Mouse (Mus musculus): Measurements from ENCODE around the gene Bphl. TPM values are rescaled to one million over a fixed set of nuclear protein-coding genes. Genes with fewer than 3 reads are reported as not detected.

Bphl gene
- polyA plus RNA-seq, 1 experiment = 15.7 TPM

GRCm38 (mm10) chr13:34007234-34007633, 30.2 kb upstream of the Bphl start:
- Histone ChIP-seq H3K27ac (ENCODE audit: insufficient read depth, low read length) (no peak overlapping the region), H3K9ac (ENCODE audit: low read depth, poor library complexity, severe bottlenecking) (no peak overlapping the region), H3K36me3 (ENCODE audit: control insufficient read depth, insufficient read depth, low read length, poor library complexity, severe bottlenecking) (no peaks in the 10 kb centered on the region; the same call in 1 of the 2 replicates), H3K4me3 (ENCODE audit: low read depth, low read length) (no peak overlapping the region), H3K4me1 (ENCODE audit: control insufficient read depth, insufficient read depth, low read length) (no peaks in the 10 kb centered on the region), H3K9me3 (replicated peaks; ENCODE audit: control insufficient read depth, insufficient read depth, low read length, poor library complexity, severe bottlenecking) (no peaks in the 10 kb centered on the region), H3K27me3 (ENCODE audit: control insufficient read depth, insufficient read depth, low read length, poor library complexity, severe bottlenecking) (no peaks in the 10 kb centered on the region)
- no peak for TF ChIP-seq EP300 (IDR thresholded peaks at IDR 0.05; ENCODE audit: insufficient read depth, low read depth, low read length)
- TF ChIP-seq CTCF (IDR thresholded peaks at IDR 0.05; ENCODE audit: low read depth, low read length) = no peak
- TF ChIP-seq POLR2A (IDR thresholded peaks at IDR 0.05; ENCODE audit: insufficient read depth, low read length) = no peak

GRCm38 (mm10) chr13:34016927-34017569, 20.3 kb upstream of the Bphl start:
- Histone ChIP-seq H3K9me3 (replicated peaks; ENCODE audit: control insufficient read depth, insufficient read depth, low read length, poor library complexity, severe bottlenecking) (no peaks in the 10 kb centered on the region), H3K9ac (ENCODE audit: low read depth, poor library complexity, severe bottlenecking) (no peak overlapping the region), H3K27me3 (ENCODE audit: control insufficient read depth, insufficient read depth, low read length, poor library complexity, severe bottlenecking) (no peaks in the 10 kb centered on the region), H3K27ac (ENCODE audit: insufficient read depth, low read length) (no peak overlapping the region), H3K36me3 (ENCODE audit: control insufficient read depth, insufficient read depth, low read length, poor library complexity, severe bottlenecking) (peaks cover 3% of the 10 kb centered on the region; the same call in 1 of the 2 replicates), H3K4me1 (ENCODE audit: control insufficient read depth, insufficient read depth, low read length) (no peaks in the 10 kb centered on the region), H3K4me3 (ENCODE audit: low read depth, low read length) (no peak overlapping the region)
- TF ChIP-seq POLR2A (IDR thresholded peaks at IDR 0.05; ENCODE audit: insufficient read depth, low read length) = no peak
- TF ChIP-seq CTCF (IDR thresholded peaks at IDR 0.05; ENCODE audit: low read depth, low read length) = no peak
- TF ChIP-seq EP300 (IDR thresholded peaks at IDR 0.05; ENCODE audit: insufficient read depth, low read depth, low read length) = no peak

DNA sequence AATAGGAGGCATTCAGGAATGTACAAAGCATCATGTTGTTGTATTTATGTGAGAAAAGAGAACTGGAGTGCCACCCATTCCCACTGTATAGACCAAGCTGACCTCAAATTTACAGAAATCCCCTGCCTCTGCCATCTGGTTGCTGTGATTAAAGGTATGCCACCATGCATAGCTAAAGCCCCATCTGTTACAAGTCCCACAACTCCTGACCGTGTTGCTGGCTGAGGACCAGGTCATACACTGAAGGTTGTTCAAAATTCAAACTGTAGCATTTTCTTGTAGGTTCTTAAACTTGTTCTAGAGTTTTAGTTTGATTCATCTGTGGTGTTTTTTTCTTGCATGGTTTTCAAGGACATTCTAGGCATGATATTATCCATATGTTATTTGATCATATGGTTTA, 18.9 kb upstream of the Bphl start:
- no peak overlapping the region for H3K9ac ChIP-seq (ENCODE audit: low read depth, poor library complexity, severe bottlenecking)
- no peaks in the 10 kb centered on the region for H3K27me3 ChIP-seq (ENCODE audit: control insufficient read depth, insufficient read depth, low read length, poor library complexity, severe bottlenecking)
- no peaks in the 10 kb centered on the region for H3K4me1 ChIP-seq (ENCODE audit: control insufficient read depth, insufficient read depth, low read length)
- no peaks in the 10 kb centered on the region for H3K9me3 ChIP-seq (replicated peaks; ENCODE audit: control insufficient read depth, insufficient read depth, low read length, poor library complexity, severe bottlenecking)
- TF ChIP-seq POLR2A (IDR thresholded peaks at IDR 0.05; ENCODE audit: insufficient read depth, low read length) (no peak), CTCF (IDR thresholded peaks at IDR 0.05; ENCODE audit: low read depth, low read length) (no peak), EP300 (IDR thresholded peaks at IDR 0.05; ENCODE audit: insufficient read depth, low read depth, low read length) (no peak)
- no peak overlapping the region for H3K27ac ChIP-seq (ENCODE audit: insufficient read depth, low read length)
- H3K4me3 ChIP-seq (ENCODE audit: low read depth, low read length) = no peak overlapping the region
- H3K36me3 ChIP-seq (ENCODE audit: control insufficient read depth, insufficient read depth, low read length, poor library complexity, severe bottlenecking) = 0 out of 2 replicates have a peak, but pooled peaks cover 3% of the 10 kb centered on the region

- H3K9ac ChIP-seq (ENCODE audit: low read depth, poor library complexity, severe bottlenecking) = no peak overlapping the region
- H3K4me1 ChIP-seq (ENCODE audit: control insufficient read depth, insufficient read depth, low read length) = no peaks in the 10 kb centered on the region
- H3K36me3 ChIP-seq (ENCODE audit: control insufficient read depth, insufficient read depth, low read length, poor library complexity, severe bottlenecking) = no peaks in the 10 kb centered on the region
- H3K27me3 ChIP-seq (ENCODE audit: control insufficient read depth, insufficient read depth, low read length, poor library complexity, severe bottlenecking) = no peaks in the 10 kb centered on the region
- no peak for TF ChIP-seq POLR2A (IDR thresholded peaks at IDR 0.05; ENCODE audit: insufficient read depth, low read length)
- no peak for TF ChIP-seq EP300 (IDR thresholded peaks at IDR 0.05; ENCODE audit: insufficient read depth, low read depth, low read length)
- TF ChIP-seq CTCF (IDR thresholded peaks at IDR 0.05; ENCODE audit: low read depth, low read length) = no peak
- no peak overlapping the region for H3K4me3 ChIP-seq (ENCODE audit: low read depth, low read length)
- H3K9me3 ChIP-seq (replicated peaks; ENCODE audit: control insufficient read depth, insufficient read depth, low read length, poor library complexity, severe bottlenecking) = no peaks in the 10 kb centered on the region
- H3K27ac ChIP-seq (ENCODE audit: insufficient read depth, low read length) = no peak overlapping the region
Observed at GRCm38 (mm10) chr13:34021998-34022397, 15.4 kb upstream of the Bphl start.

DNA sequence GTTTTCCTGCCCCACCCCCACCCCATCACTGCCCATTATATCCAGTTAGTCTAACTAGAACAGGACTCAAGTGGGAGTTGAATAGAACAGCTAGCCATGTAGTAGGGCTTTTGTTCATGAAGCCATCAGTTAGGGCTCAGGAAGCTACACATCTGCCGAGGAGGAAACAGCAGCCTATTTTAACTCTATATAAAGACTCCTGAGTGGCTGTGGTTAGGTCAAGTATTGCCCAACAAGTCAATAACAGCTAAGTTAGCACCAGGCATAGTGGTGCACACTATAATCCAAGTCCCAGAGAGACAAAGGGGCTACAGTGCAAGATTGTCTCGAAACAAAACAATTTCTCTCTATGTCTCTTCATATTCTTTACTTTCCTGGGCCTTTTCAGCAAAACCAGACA, 5.4 kb upstream of the Bphl start:
- no peaks in the 10 kb centered on the region for H3K36me3 ChIP-seq (ENCODE audit: control insufficient read depth, insufficient read depth, low read length, poor library complexity, severe bottlenecking)

DNA sequence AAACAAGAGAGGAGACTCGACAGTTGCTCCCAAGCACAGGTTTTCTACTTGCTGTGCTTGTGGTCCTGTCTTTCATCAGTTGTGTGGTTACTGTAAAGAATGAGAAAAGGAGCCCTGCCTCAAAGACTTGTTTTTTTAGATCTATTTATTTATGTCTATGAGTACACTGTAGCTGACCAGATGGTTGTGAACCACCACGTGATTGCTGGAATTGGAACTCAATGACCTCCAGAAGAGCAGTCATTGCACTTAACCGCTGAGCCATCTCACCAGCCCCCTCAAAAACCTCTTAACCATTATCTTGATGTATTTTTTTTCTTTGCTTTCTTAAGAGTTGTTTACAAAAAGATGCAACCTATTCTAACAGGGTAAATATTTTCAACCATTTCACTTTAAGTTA, 2.0 kb upstream of the Bphl start:
- no peaks in the 10 kb centered on the region for H3K9me3 ChIP-seq (replicated peaks; ENCODE audit: control insufficient read depth, insufficient read depth, low read length, poor library complexity, severe bottlenecking)
- H3K27ac ChIP-seq (ENCODE audit: insufficient read depth, low read length) = no peak overlapping the region
- peaks cover 3% of the 10 kb centered on the region for H3K4me1 ChIP-seq (ENCODE audit: control insufficient read depth, insufficient read depth, low read length)
- no peak overlapping the region for H3K9ac ChIP-seq (ENCODE audit: low read depth, poor library complexity, severe bottlenecking)
- H3K4me3 ChIP-seq (ENCODE audit: low read depth, low read length) = no peak overlapping the region
- H3K36me3 ChIP-seq (ENCODE audit: control insufficient read depth, insufficient read depth, low read length, poor library complexity, severe bottlenecking) = no peaks in the 10 kb centered on the region
- TF ChIP-seq EP300 (IDR thresholded peaks at IDR 0.05; ENCODE audit: insufficient read depth, low read depth, low read length) (no peak), POLR2A (IDR thresholded peaks at IDR 0.05; ENCODE audit: insufficient read depth, low read length) (no peak), CTCF (IDR thresholded peaks at IDR 0.05; ENCODE audit: low read depth, low read length) (no peak)
- no peaks in the 10 kb centered on the region for H3K27me3 ChIP-seq (ENCODE audit: control insufficient read depth, insufficient read depth, low read length, poor library complexity, severe bottlenecking)

More for the DNA sequence above, 5.4 kb upstream of the Bphl start:
- TF ChIP-seq EP300 (IDR thresholded peaks at IDR 0.05; ENCODE audit: insufficient read depth, low read depth, low read length) (no peak), CTCF (IDR thresholded peaks at IDR 0.05; ENCODE audit: low read depth, low read length) (no peak), POLR2A (IDR thresholded peaks at IDR 0.05; ENCODE audit: insufficient read depth, low read length) (no peak)
- Histone ChIP-seq H3K4me3 (ENCODE audit: low read depth, low read length) (no peak overlapping the region), H3K4me1 (ENCODE audit: control insufficient read depth, insufficient read depth, low read length) (peaks cover 2% of the 10 kb centered on the region), H3K27ac (ENCODE audit: insufficient read depth, low read length) (no peak overlapping the region), H3K9ac (ENCODE audit: low read depth, poor library complexity, severe bottlenecking) (no peak overlapping the region), H3K9me3 (replicated peaks; ENCODE audit: control insufficient read depth, insufficient read depth, low read length, poor library complexity, severe bottlenecking) (no peaks in the 10 kb centered on the region), H3K27me3 (ENCODE audit: control insufficient read depth, insufficient read depth, low read length, poor library complexity, severe bottlenecking) (no peaks in the 10 kb centered on the region)

Data from ES-Bruce4 (cell line).